21 mouse cellular contexts compared by ENCODE assay signal in genomic region chr12:112107685-112108084, GRCm38 (mm10). TPM values are rescaled to one million over a fixed set of nuclear protein-coding genes. Genes with fewer than 3 reads are reported as not detected.
"Had no signal": no experiment of that assay in that cellular context is flagged by ENCODE, and none has a peak within 500 bp of the region (broad histone marks: within the 10 kb centered on the region; RNA-seq: fewer than 3 reads in every experiment).

No protein-coding gene starts in this region.

- H3K27ac ChIP-seq: kidney, embryonic 15.5 days; limb, embryonic 13.5 days; liver, embryonic 15.5 days; midbrain, embryonic 10.5 days; midbrain, embryonic 13.5 days; neural tube, embryonic 13.5 days had no signal

- H3K9ac ChIP-seq: kidney, embryonic 15.5 days; limb, embryonic 13.5 days; liver, embryonic 15.5 days; midbrain, embryonic 13.5 days; neural tube, embryonic 13.5 days had no signal

- ATAC-seq: inflammation-experienced regulatory T-cells, adult 6 months; midbrain, embryonic 13.5 days; midbrain, embryonic 16.5 days had no signal

- DNase-seq: kidney, adult 8-10 months; kidney, postnatal 10 days; kidney, postnatal 4 days; liver; lung, adult 2 months; lung, postnatal 36 days; thymus, adult 18-20 months; thymus, postnatal 4 days had no signal

- H3K4me3 ChIP-seq: liver, embryonic 15.5 days; megakaryocyte, embryonic 14.5 days; midbrain, embryonic 13.5 days; myocyte; neural tube, embryonic 13.5 days had no signal

- H3K9me3 ChIP-seq: kidney, embryonic 15.5 days; limb, embryonic 10.5 days; limb, embryonic 13.5 days; liver, embryonic 15.5 days; midbrain, embryonic 10.5 days; midbrain, embryonic 13.5 days; neural tube, embryonic 13.5 days had no signal

- H3K36me3 ChIP-seq: kidney, embryonic 15.5 days; limb, embryonic 10.5 days; limb, embryonic 13.5 days; liver, embryonic 15.5 days; midbrain, embryonic 10.5 days; midbrain, embryonic 13.5 days; neural tube, embryonic 13.5 days had no signal

RNA-seq across cellular contexts. Expression of gene Aspg, which starts 1.2 kb away (rescaled TPM):
- total RNA-seq: monocyte, adult 5-6 weeks; neutrophil, adult 5-6 weeks had no signal
- polyA plus RNA-seq: inflammation-experienced regulatory T-cells, adult 6 months had no signal

RNA-seq across cellular contexts. Expression of gene Kif26a, which starts 38.3 kb away (rescaled TPM):
- total RNA-seq: monocyte, adult 5-6 weeks; neutrophil, adult 5-6 weeks had no signal
- polyA plus RNA-seq: inflammation-experienced regulatory T-cells, adult 6 months had no signal
